Mouse (Mus musculus): ENCODE measurements around the gene Tecpr2. TPM values are rescaled to one million over a fixed set of nuclear protein-coding genes. Genes with fewer than 3 reads are reported as not detected.

Tecpr2 gene
- polyA plus RNA-seq, 1 experiment from 2014 or later, result 5.2 TPM

- Histone ChIP-seq H3K9ac (peak overlapping the region; percentile 38), H3K27ac (ENCODE audit: low read depth) (peak overlapping the region; percentile 82; the same call in 1 of the 2 replicates), H3K36me3 (ENCODE audit: insufficient read depth) (no peaks in the 10 kb centered on the region), H3K4me1 (ENCODE audit: insufficient read depth) (no peaks in the 10 kb centered on the region), H3K27me3 (ENCODE audit: insufficient read depth, low read length) (no peaks in the 10 kb centered on the region), H3K9me3 (ENCODE audit: low read depth, low read length) (no peaks in the 10 kb centered on the region), H3K4me2 (peak overlapping the region; percentile 58), H3K4me3 (ENCODE audit: low read depth, low read length) (peak overlapping the region; percentile 48)
- DNase-seq (peak; percentile 88), ATAC-seq (ENCODE audit: insufficient read depth) (peak; percentile 89)
- WGBS, result 7% methylated on average over 23 of the region's 23 CpGs
- peak; percentile 84 for TF ChIP-seq CTCF (IDR thresholded peaks at IDR 0.05; ENCODE audit: low read depth)
These were observed 102.5 kb downstream of the Tecpr2 start for GRCm38 (mm10) chr12:110991361-110992127.

- DNase-seq (peak; percentile 97), ATAC-seq (ENCODE audit: insufficient read depth) (peak; percentile 91)
- peak overlapping the region; percentile 58 for H3K4me2 ChIP-seq
- H3K27ac ChIP-seq (ENCODE audit: low read depth), result peak overlapping the region; percentile 79
- peak overlapping the region; percentile 48 for H3K4me3 ChIP-seq (ENCODE audit: low read depth, low read length)
- no peaks in the 10 kb centered on the region for H3K4me1 ChIP-seq (ENCODE audit: insufficient read depth)
- TF ChIP-seq CTCF (IDR thresholded peaks at IDR 0.05; ENCODE audit: low read depth), result peak; percentile 98
- under 1% methylated on average over 24 of the region's 24 CpGs for WGBS
- H3K9me3 ChIP-seq (ENCODE audit: low read depth, low read length), result no peaks in the 10 kb centered on the region
- H3K27me3 ChIP-seq (ENCODE audit: insufficient read depth, low read length), result no peaks in the 10 kb centered on the region
- H3K36me3 ChIP-seq (ENCODE audit: insufficient read depth), result no peaks in the 10 kb centered on the region
- H3K9ac ChIP-seq, result peak overlapping the region; percentile 63
These were observed 103.1 kb downstream of the Tecpr2 start for GRCm38 (mm10) chr12:110992128-110992553.

- 0 out of 2 replicates have a peak, but pooled peaks cover under 1% of the 10 kb centered on the region for H3K9me3 ChIP-seq (ENCODE audit: low read depth, low read length)
- ATAC-seq (ENCODE audit: insufficient read depth) (no peak), DNase-seq (no peak)
- H3K27me3 ChIP-seq (ENCODE audit: insufficient read depth, low read length), result no peaks in the 10 kb centered on the region
- H3K36me3 ChIP-seq (ENCODE audit: insufficient read depth), result no peaks in the 10 kb centered on the region
- H3K4me1 ChIP-seq (ENCODE audit: insufficient read depth), result no peaks in the 10 kb centered on the region
- 0 out of 2 replicates have a peak overlapping the region, but pooled peaks have one; percentile 63 for H3K9ac ChIP-seq
- H3K4me3 ChIP-seq (ENCODE audit: low read depth, low read length), result peak overlapping the region; percentile 48; the same call in 1 of the 2 replicates
- 75% methylated on average over 12 of the region's 12 CpGs for WGBS
- no peak for TF ChIP-seq CTCF (IDR thresholded peaks at IDR 0.05; ENCODE audit: low read depth)
- H3K27ac ChIP-seq (ENCODE audit: low read depth), result no peak overlapping the region
- H3K4me2 ChIP-seq, result peak overlapping the region; percentile 58
These were observed 103.7 kb downstream of the Tecpr2 start for GRCm38 (mm10) chr12:110992771-110993170.

- DNase-seq (no peak), ATAC-seq (ENCODE audit: insufficient read depth) (no peak)
- Histone ChIP-seq H3K4me1 (ENCODE audit: insufficient read depth) (no peaks in the 10 kb centered on the region), H3K36me3 (ENCODE audit: insufficient read depth) (no peaks in the 10 kb centered on the region), H3K4me3 (ENCODE audit: low read depth, low read length) (no peak overlapping the region), H3K27me3 (ENCODE audit: insufficient read depth, low read length) (no peaks in the 10 kb centered on the region), H3K9me3 (ENCODE audit: low read depth, low read length) (0 out of 2 replicates have a peak, but pooled peaks cover 2% of the 10 kb centered on the region), H3K27ac (ENCODE audit: low read depth) (no peak overlapping the region), H3K4me2 (no peak overlapping the region), H3K9ac (no peak overlapping the region)
- WGBS, result 78% methylated on average over 3 of the region's 3 CpGs
- no peak for TF ChIP-seq CTCF (IDR thresholded peaks at IDR 0.05; ENCODE audit: low read depth)
These were observed 104.2 kb downstream of the Tecpr2 start for GRCm38 (mm10) chr12:110993226-110993625.

GRCm38 (mm10) chr12:110994666-110995065, 105.6 kb downstream of the Tecpr2 start:
- Histone ChIP-seq H3K36me3 (ENCODE audit: insufficient read depth) (no peaks in the 10 kb centered on the region), H3K4me1 (ENCODE audit: insufficient read depth) (no peaks in the 10 kb centered on the region), H3K9ac (no peak overlapping the region), H3K4me3 (ENCODE audit: low read depth, low read length) (no peak overlapping the region), H3K27me3 (ENCODE audit: insufficient read depth, low read length) (no peaks in the 10 kb centered on the region), H3K4me2 (no peak overlapping the region), H3K9me3 (ENCODE audit: low read depth, low read length) (0 out of 2 replicates have a peak, but pooled peaks cover 2% of the 10 kb centered on the region), H3K27ac (ENCODE audit: low read depth) (no peak overlapping the region)
- ATAC-seq (ENCODE audit: insufficient read depth), result no peak
- no peak for DNase-seq
- no peak for TF ChIP-seq CTCF (IDR thresholded peaks at IDR 0.05; ENCODE audit: low read depth)
- 27% methylated on average over 12 of the region's 12 CpGs for WGBS

- Histone ChIP-seq H3K27me3 (ENCODE audit: insufficient read depth, low read length) (no peaks in the 10 kb centered on the region), H3K9ac (no peak overlapping the region), H3K4me3 (ENCODE audit: low read depth, low read length) (no peak overlapping the region), H3K27ac (ENCODE audit: low read depth) (no peak overlapping the region), H3K36me3 (ENCODE audit: insufficient read depth) (no peaks in the 10 kb centered on the region), H3K4me2 (no peak overlapping the region), H3K9me3 (ENCODE audit: low read depth, low read length) (0 out of 2 replicates have a peak, but pooled peaks cover 2% of the 10 kb centered on the region), H3K4me1 (ENCODE audit: insufficient read depth) (no peaks in the 10 kb centered on the region)
- no peak for TF ChIP-seq CTCF (IDR thresholded peaks at IDR 0.05; ENCODE audit: low read depth)
- ATAC-seq (ENCODE audit: insufficient read depth) (no peak), DNase-seq (no peak)
- WGBS, result 96% methylated on average over 11 of the region's 11 CpGs
These were observed 109.0 kb downstream of the Tecpr2 start for GRCm38 (mm10) chr12:110998092-110998491.

GRCm38 (mm10) chr12:110999820-111000219, 110.8 kb downstream of the Tecpr2 start:
- 0 out of 2 replicates have a peak, but pooled peaks cover 2% of the 10 kb centered on the region for H3K9me3 ChIP-seq (ENCODE audit: low read depth, low read length)
- no peak overlapping the region for H3K27ac ChIP-seq (ENCODE audit: low read depth)
- no peak overlapping the region for H3K9ac ChIP-seq
- no peak overlapping the region for H3K4me2 ChIP-seq
- WGBS, result 46% methylated on average over 1 of the region's 2 CpGs
- no peaks in the 10 kb centered on the region for H3K36me3 ChIP-seq (ENCODE audit: insufficient read depth)
- no peak for DNase-seq
- no peaks in the 10 kb centered on the region for H3K4me1 ChIP-seq (ENCODE audit: insufficient read depth)
- no peaks in the 10 kb centered on the region for H3K27me3 ChIP-seq (ENCODE audit: insufficient read depth, low read length)
- TF ChIP-seq CTCF (IDR thresholded peaks at IDR 0.05; ENCODE audit: low read depth), result no peak
- no peak overlapping the region for H3K4me3 ChIP-seq (ENCODE audit: low read depth, low read length)
- no peak for ATAC-seq (ENCODE audit: insufficient read depth)
